Mouse (Mus musculus) limb, embryonic 14.5 days (tissue): ENCODE results near the gene Ptges2. TPM values are rescaled to one million over a fixed set of nuclear protein-coding genes. Genes with fewer than 3 reads are reported as not detected.

Experiments
- ATAC-seq: fragments of 200-750 bp; cut with Nextera tagmentation; 2 replicates; pipeline ENCODE4 v1.8.0; 2017; ENCODE audit warnings: low read depth, moderate number of reproducible peaks, moderate TSS enrichment; ENCODE audit not compliant: low FRiP score
- DNase-seq: peaks from one replicate; pipeline ENCODE4 v3.0.0-alpha.2; 2015; ENCODE audit warnings: low spot score
- H3K27ac ChIP-seq: fragments of 300-500 bp; sonication (generic); replicated peaks from 2 replicates; pipeline ENCODE4 v1.5.1; 2014; ENCODE audit warnings: low read depth, mild to moderate bottlenecking, low read length, moderate library complexity, mixed read lengths
- H3K27me3 ChIP-seq: fragments of 300-500 bp; sonication (generic); 2 replicates; pipeline ENCODE4 v1.6.1; 2014; ENCODE audit warnings: low read length, mixed read lengths; ENCODE audit not compliant: control insufficient read depth, insufficient read depth
- H3K36me3 ChIP-seq: fragments of 300-500 bp; sonication (generic); 2 replicates; pipeline ENCODE4 v1.6.1; 2014; ENCODE audit warnings: mild to moderate bottlenecking, low read length, moderate library complexity, mixed read lengths; ENCODE audit not compliant: control insufficient read depth, insufficient read depth
- H3K4me1 ChIP-seq: fragments of 300-500 bp; sonication (generic); 2 replicates; pipeline ENCODE4 v1.6.1; 2014; ENCODE audit warnings: antibody characterized with exemption, low read length, mixed read lengths; ENCODE audit not compliant: control insufficient read depth, insufficient read depth
- H3K4me2 ChIP-seq: fragments of 300-500 bp; sonication (generic); replicated peaks from 2 replicates; pipeline ENCODE4 v1.6.1; 2014; ENCODE audit warnings: low read depth, mild to moderate bottlenecking, low read length, moderate library complexity; ENCODE audit not compliant: severe bottlenecking
- H3K4me3 ChIP-seq: fragments of 300-500 bp; sonication (generic); replicated peaks from 2 replicates; pipeline ENCODE4 v1.5.1; 2014; ENCODE audit warnings: low read length
- H3K9ac ChIP-seq: fragments of 300-500 bp; sonication (generic); 2 replicates; pipeline ENCODE4 v1.6.1; 2014; ENCODE audit warnings: mild to moderate bottlenecking, low read depth, low read length, moderate library complexity; ENCODE audit not compliant: severe bottlenecking
- H3K9me3 ChIP-seq: fragments of 300-500 bp; sonication (generic); 2 replicates; pipeline ENCODE4 v1.6.1; 2016; ENCODE audit warnings: low read length; ENCODE audit not compliant: control insufficient read depth
- POLR2A ChIP-seq: fragments of 200-500 bp; IDR thresholded peaks from 2 replicates; pipeline ENCODE4 v1.8.0; 2012; ENCODE audit warnings: inconsistent platforms, mild to moderate bottlenecking, moderate library complexity, borderline replicate concordance; ENCODE audit not compliant: insufficient read depth, insufficient read length; ENCODE audit errors: extremely low read depth
- WGBS: fragments of 180-500 bp; shearing (Covaris S2); extraction: QIAGEN DNeasy Blood & Tissue Kit; methylation state at CpG from one replicate; pipeline ENCODE4 v1.1.7; 2014; 5-methylcytosine and 5-hydroxymethylcytosine counted together
- polyA plus RNA-seq, 2 experiments: library from polyadenylated mRNA; depleted of rRNA in 1 of 2; stranded (reverse) in 1 of 2; unstranded in 1 of 2; fragments of >200 nt; fragmentation: Nextera tagmentation in 1 of 2; extraction: Ambion mirVana in 1 of 2; gene quantifications; 2 replicates each; pipeline versions ENCODE4 v1.2.1 to v1.2.3; 2012 to 2014

Gene Ptges2
- 29.3 and 30.5 TPM in 2 replicates for polyA plus RNA-seq (2012; rRNA removed)
- 26.5 and 30.3 TPM in 2 replicates for polyA plus RNA-seq (2014; fragmentation: Nextera tagmentation; extraction: Ambion mirVana)

DNA sequence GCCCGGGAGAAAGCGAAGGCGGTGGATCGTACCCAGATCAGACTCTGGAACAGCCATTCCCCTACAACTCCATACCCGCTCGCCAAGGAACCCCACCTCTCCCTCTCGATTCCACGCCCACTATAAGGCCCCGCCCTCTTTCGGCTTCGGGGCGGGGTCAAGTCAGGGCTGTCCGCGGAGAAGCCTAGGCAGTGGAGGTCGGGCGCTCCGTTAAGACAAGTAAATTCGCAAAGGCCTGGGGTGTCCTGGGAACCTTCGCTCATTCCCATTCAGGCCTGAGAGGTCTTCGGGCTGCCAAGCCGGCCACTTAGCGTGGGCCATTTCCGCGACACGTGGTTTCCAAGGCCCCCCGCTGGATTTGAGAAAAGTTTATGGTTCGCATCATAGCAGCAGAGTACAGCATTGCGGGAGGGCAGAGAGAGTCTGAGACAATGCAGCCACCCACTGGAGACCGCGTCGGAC lies at the start of gene Ptges2:
Gene Ptges2 (plus strand): TSS at position 413 of the 462 bp plus-strand sequence.
- no peak for TF ChIP-seq POLR2A
- Histone ChIP-seq H3K9me3 (no peaks in the 10 kb centered on the region), H3K4me3 (peak within 1 kb of the TSS; percentile 83), H3K4me2 (peak within 1 kb of the TSS; percentile 66), H3K4me1 (peaks cover 7% of the 10 kb centered on the region), H3K27me3 (no peaks in the 10 kb centered on the region), H3K9ac (peak within 1 kb of the TSS; percentile 76), H3K36me3 (peaks cover 12% of the 10 kb centered on the region), H3K27ac (peak within 1 kb of the TSS; percentile 91)
- DNase-seq, result peak; percentile 86
- 2% methylated on average over 31 of the region's 31 CpGs for WGBS
- ATAC-seq, result peak; percentile 94

DNA sequence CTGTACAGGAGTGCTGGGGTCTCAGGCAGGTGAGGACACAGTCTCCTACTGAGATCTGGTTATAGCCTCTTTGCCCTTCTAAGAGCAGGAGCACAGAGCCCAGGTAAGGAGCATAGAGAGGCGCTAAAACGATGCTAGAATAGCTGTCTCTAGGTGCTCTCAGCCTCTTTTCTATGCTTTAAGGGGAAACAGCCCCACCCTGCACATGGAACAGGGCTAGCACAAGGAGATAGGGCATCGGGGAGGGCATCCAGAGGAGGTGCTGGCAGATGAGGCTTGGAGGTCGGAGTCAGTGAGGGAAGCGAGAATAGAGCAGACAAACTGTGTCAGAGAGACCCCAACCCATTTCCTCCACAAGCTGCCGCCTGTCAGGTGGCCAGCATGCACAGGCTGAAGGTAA lies 48.7 kb upstream of the Ptges2 start:
- ATAC-seq (no peak), DNase-seq (no peak)
- 84% methylated on average over 6 of the region's 6 CpGs for WGBS
- H3K4me3 ChIP-seq, result no peak overlapping the region
- H3K9ac ChIP-seq, result no peak overlapping the region
- peaks cover 33% of the 10 kb centered on the region for H3K36me3 ChIP-seq
- H3K4me1 ChIP-seq, result peaks cover 18% of the 10 kb centered on the region; the same call in 1 of the 2 replicates
- no peaks in the 10 kb centered on the region for H3K9me3 ChIP-seq
- no peak overlapping the region for H3K4me2 ChIP-seq
- H3K27me3 ChIP-seq, result no peaks in the 10 kb centered on the region
- no peak for TF ChIP-seq POLR2A
- no peak overlapping the region for H3K27ac ChIP-seq

DNA sequence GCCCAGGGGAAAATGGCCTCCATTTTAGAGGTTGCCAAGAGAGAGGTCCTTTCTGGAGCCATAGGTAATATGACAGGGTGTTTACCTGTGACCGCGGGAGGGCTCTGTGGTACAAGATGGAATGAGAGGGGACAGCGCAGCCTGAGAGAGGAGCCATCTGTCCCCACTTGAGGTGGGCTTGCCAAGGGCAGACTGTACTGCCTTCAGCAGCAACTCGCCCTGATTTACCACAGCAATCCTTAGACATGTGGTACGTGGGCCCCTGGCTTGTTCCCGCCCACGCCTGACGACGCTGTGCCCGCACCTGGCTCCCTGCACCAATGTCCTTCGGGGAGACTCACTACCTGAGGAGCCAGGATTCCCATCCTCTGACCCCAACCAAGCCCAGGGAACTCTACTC lies 47.4 kb upstream of the Ptges2 start:
- peaks cover 16% of the 10 kb centered on the region; the same call in 1 of the 2 replicates for H3K4me1 ChIP-seq
- DNase-seq (no peak), ATAC-seq (no peak)
- no peaks in the 10 kb centered on the region for H3K27me3 ChIP-seq
- H3K36me3 ChIP-seq, result peaks cover 31% of the 10 kb centered on the region
- no peak for TF ChIP-seq POLR2A
- no peaks in the 10 kb centered on the region for H3K9me3 ChIP-seq
- 75% methylated on average over 11 of the region's 11 CpGs for WGBS
- H3K27ac ChIP-seq, result no peak overlapping the region
- H3K9ac ChIP-seq, result no peak overlapping the region
- no peak overlapping the region for H3K4me3 ChIP-seq
- H3K4me2 ChIP-seq, result no peak overlapping the region

DNA sequence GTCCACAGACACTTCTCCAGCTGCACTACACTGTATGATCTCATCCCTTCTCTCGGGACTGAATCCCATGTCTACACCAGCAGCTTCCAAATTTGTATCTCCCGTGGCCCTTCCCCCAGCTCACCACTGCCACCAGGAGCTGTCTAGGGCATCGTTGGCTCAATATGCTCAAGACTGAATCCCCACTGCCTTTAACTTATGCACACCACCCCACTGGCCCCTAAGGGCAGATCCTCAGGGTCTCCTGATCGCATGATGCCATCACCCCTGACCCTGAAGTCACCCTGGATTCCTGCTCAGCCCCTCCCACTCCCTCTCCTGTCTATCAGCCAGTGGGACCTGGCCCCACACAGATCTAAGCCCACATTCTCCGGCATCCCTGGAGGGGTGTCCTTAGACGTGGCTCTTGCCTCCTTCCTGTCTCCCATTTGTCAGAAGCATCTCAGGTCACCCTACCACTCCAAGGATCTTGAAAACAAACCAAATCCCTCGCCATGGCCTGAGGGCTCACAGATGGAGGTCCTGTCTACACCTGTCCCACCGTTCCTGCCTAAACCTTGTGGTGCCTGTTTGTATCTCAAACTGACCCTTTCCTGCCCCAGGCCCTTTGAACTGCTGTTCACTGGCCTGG lies 46.0 kb upstream of the Ptges2 start:
- Histone ChIP-seq H3K4me1 (peaks cover 16% of the 10 kb centered on the region; the same call in 1 of the 2 replicates), H3K27ac (no peak overlapping the region), H3K9me3 (no peaks in the 10 kb centered on the region), H3K4me2 (no peak overlapping the region), H3K27me3 (no peaks in the 10 kb centered on the region), H3K9ac (no peak overlapping the region), H3K4me3 (no peak overlapping the region), H3K36me3 (peaks cover 23% of the 10 kb centered on the region)
- 62% methylated on average over 8 of the region's 8 CpGs for WGBS
- DNase-seq, result no peak
- no peak for ATAC-seq
- no peak for TF ChIP-seq POLR2A

DNA sequence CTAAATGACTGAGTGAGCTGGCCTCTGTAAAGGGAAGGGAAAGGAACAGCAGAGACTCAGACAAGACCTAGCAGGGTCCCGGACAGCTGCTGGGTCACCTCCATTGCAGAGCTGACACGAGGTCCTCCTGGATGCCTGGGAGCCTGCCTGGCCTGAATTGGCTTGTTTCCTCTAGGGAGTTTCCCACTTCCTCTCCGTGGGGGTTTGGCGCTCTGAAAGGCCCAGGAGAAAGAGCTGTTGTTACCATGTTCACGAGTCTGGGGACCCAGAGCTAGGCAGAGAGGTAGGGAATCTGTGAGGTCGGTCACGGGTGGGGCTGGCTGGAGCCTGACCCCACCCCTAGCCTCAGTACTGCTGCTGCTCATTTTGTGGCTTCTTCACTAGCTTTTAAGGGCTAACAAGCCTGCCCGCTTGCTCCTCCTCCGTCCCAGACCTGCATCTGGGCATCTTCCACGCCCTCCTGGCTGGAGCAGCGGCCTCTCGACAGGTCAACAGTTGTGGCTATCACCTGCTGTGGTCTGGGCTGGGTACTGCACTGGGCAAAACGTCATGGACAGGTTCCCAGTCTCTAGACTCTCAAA lies 45.1 kb upstream of the Ptges2 start:
- WGBS, result 52% methylated on average over 13 of the region's 13 CpGs
- no peak for DNase-seq
- ATAC-seq, result no peak
- H3K4me3 ChIP-seq, result no peak overlapping the region
- H3K36me3 ChIP-seq, result peaks cover 23% of the 10 kb centered on the region
- no peak overlapping the region for H3K27ac ChIP-seq
- TF ChIP-seq POLR2A, result no peak
- no peaks in the 10 kb centered on the region for H3K9me3 ChIP-seq
- H3K27me3 ChIP-seq, result no peaks in the 10 kb centered on the region
- H3K4me2 ChIP-seq, result no peak overlapping the region
- H3K9ac ChIP-seq, result no peak overlapping the region
- H3K4me1 ChIP-seq, result peaks cover 16% of the 10 kb centered on the region; the same call in 1 of the 2 replicates
